Mouse (Mus musculus): ENCODE results near the gene Ctnna2. TPM values are rescaled to one million over a fixed set of nuclear protein-coding genes. Genes with fewer than 3 reads are reported as not detected.

Gene Ctnna2
- total RNA-seq, 1 experiment, result 0.22 TPM

GRCm38 (mm10) chr6:77446861-77447260 is 532.6 kb downstream of the Ctnna2 start:
- in situ Hi-C loops (cut with MboI; ENCODE audit: low sequenced_read_pairs in 2 of 2, unreplicated experiment in 2 of 2), result no loop called here
- Histone ChIP-seq H3K4me3 (ENCODE audit: insufficient read depth in 1 of 2, low read depth in 1 of 2, low read length in 2 of 2, poor library complexity in 1 of 2, severe bottlenecking in 1 of 2) (no peak overlapping the region), H3K27ac (ENCODE audit: insufficient read depth, low read depth, low read length, poor library complexity, severe bottlenecking) (no peak overlapping the region), H3K36me3 (ENCODE audit: control insufficient read depth, insufficient read depth, low read length, poor library complexity, severe bottlenecking) (no peaks in the 10 kb centered on the region), H3K9ac (ENCODE audit: insufficient read depth, low read depth, low read length, poor library complexity, severe bottlenecking) (no peak overlapping the region), H3K4me1 (ENCODE audit: control insufficient read depth in 2 of 2, insufficient read depth in 2 of 2, low read length in 2 of 2, poor library complexity in 1 of 2) (no peaks in the 10 kb centered on the region), H3K9me3 (ENCODE audit: control insufficient read depth, insufficient read depth, low read depth, low read length) (no peaks in the 10 kb centered on the region)
- no peak for DNase-seq (ENCODE audit: low read depth, low spot score)
- TF ChIP-seq HCFC1 (IDR thresholded peaks at IDR 0.05; ENCODE audit: borderline replicate concordance, insufficient read depth, low read length) (no peak), CHD2 (IDR thresholded peaks at IDR 0.05; ENCODE audit: low read depth, low read length) (no peak), ZNF384 (IDR thresholded peaks at IDR 0.05; ENCODE audit: low read depth, low read length) (no peak), ZC3H11A (IDR thresholded peaks at IDR 0.05; ENCODE audit: borderline replicate concordance, low read depth, low read length) (no peak), MAFK (IDR thresholded peaks at IDR 0.05; ENCODE audit: insufficient read depth, low read depth, low read length) (no peak)

- no peak for DNase-seq (ENCODE audit: low read depth, low spot score)
- in situ Hi-C loops (cut with MboI; ENCODE audit: low sequenced_read_pairs in 2 of 2, unreplicated experiment in 2 of 2), result no loop called here
- H3K4me3 ChIP-seq (ENCODE audit: insufficient read depth in 1 of 2, low read depth in 1 of 2, low read length in 2 of 2, poor library complexity in 1 of 2, severe bottlenecking in 1 of 2), result no peak overlapping the region
- H3K27ac ChIP-seq (ENCODE audit: insufficient read depth, low read depth, low read length, poor library complexity, severe bottlenecking), result no peak overlapping the region
- no peaks in the 10 kb centered on the region for H3K36me3 ChIP-seq (ENCODE audit: control insufficient read depth, insufficient read depth, low read length, poor library complexity, severe bottlenecking)
- no peaks in the 10 kb centered on the region for H3K9me3 ChIP-seq (ENCODE audit: control insufficient read depth, insufficient read depth, low read depth, low read length)
- no peaks in the 10 kb centered on the region for H3K4me1 ChIP-seq (ENCODE audit: control insufficient read depth in 2 of 2, insufficient read depth in 2 of 2, low read length in 2 of 2, poor library complexity in 1 of 2)
- no peak for TF ChIP-seq MAFK (IDR thresholded peaks at IDR 0.05; ENCODE audit: insufficient read depth, low read depth, low read length)
- TF ChIP-seq ZNF384 (IDR thresholded peaks at IDR 0.05; ENCODE audit: low read depth, low read length), result no peak
- TF ChIP-seq CHD2 (IDR thresholded peaks at IDR 0.05; ENCODE audit: low read depth, low read length), result no peak
- no peak for TF ChIP-seq ZC3H11A (IDR thresholded peaks at IDR 0.05; ENCODE audit: borderline replicate concordance, low read depth, low read length)
- TF ChIP-seq HCFC1 (IDR thresholded peaks at IDR 0.05; ENCODE audit: borderline replicate concordance, insufficient read depth, low read length), result no peak
- H3K9ac ChIP-seq (ENCODE audit: insufficient read depth, low read depth, low read length, poor library complexity, severe bottlenecking), result no peak overlapping the region
These were observed 535.6 kb downstream of the Ctnna2 start for GRCm38 (mm10) chr6:77443906-77444305.

- TF ChIP-seq ZNF384 (IDR thresholded peaks at IDR 0.05; ENCODE audit: low read depth, low read length), result no peak
- no peak for TF ChIP-seq ZC3H11A (IDR thresholded peaks at IDR 0.05; ENCODE audit: borderline replicate concordance, low read depth, low read length)
- no peak for TF ChIP-seq HCFC1 (IDR thresholded peaks at IDR 0.05; ENCODE audit: borderline replicate concordance, insufficient read depth, low read length)
- TF ChIP-seq MAFK (IDR thresholded peaks at IDR 0.05; ENCODE audit: insufficient read depth, low read depth, low read length), result no peak
- TF ChIP-seq CHD2 (IDR thresholded peaks at IDR 0.05; ENCODE audit: low read depth, low read length), result no peak
- Histone ChIP-seq H3K4me3 (ENCODE audit: insufficient read depth in 1 of 2, low read depth in 1 of 2, low read length in 2 of 2, poor library complexity in 1 of 2, severe bottlenecking in 1 of 2) (no peak overlapping the region), H3K9me3 (ENCODE audit: control insufficient read depth, insufficient read depth, low read depth, low read length) (no peaks in the 10 kb centered on the region), H3K4me1 (ENCODE audit: control insufficient read depth in 2 of 2, insufficient read depth in 2 of 2, low read length in 2 of 2, poor library complexity in 1 of 2) (no peaks in the 10 kb centered on the region), H3K36me3 (ENCODE audit: control insufficient read depth, insufficient read depth, low read length, poor library complexity, severe bottlenecking) (no peaks in the 10 kb centered on the region), H3K9ac (ENCODE audit: insufficient read depth, low read depth, low read length, poor library complexity, severe bottlenecking) (no peak overlapping the region), H3K27ac (ENCODE audit: insufficient read depth, low read depth, low read length, poor library complexity, severe bottlenecking) (no peak overlapping the region)
- no peak for DNase-seq (ENCODE audit: low read depth, low spot score)
- in situ Hi-C loops (cut with MboI; ENCODE audit: low sequenced_read_pairs in 2 of 2, unreplicated experiment in 2 of 2), result no loop called here
These were observed 538.4 kb downstream of the Ctnna2 start for GRCm38 (mm10) chr6:77441051-77441450.

GRCm38 (mm10) chr6:77430381-77430780 is 549.1 kb downstream of the Ctnna2 start:
- no peaks in the 10 kb centered on the region for H3K9me3 ChIP-seq (ENCODE audit: control insufficient read depth, insufficient read depth, low read depth, low read length)
- no peak for TF ChIP-seq HCFC1 (IDR thresholded peaks at IDR 0.05; ENCODE audit: borderline replicate concordance, insufficient read depth, low read length)
- no peak for TF ChIP-seq CHD2 (IDR thresholded peaks at IDR 0.05; ENCODE audit: low read depth, low read length)
- TF ChIP-seq ZNF384 (IDR thresholded peaks at IDR 0.05; ENCODE audit: low read depth, low read length), result no peak
- TF ChIP-seq ZC3H11A (IDR thresholded peaks at IDR 0.05; ENCODE audit: borderline replicate concordance, low read depth, low read length), result no peak
- no peak for TF ChIP-seq MAFK (IDR thresholded peaks at IDR 0.05; ENCODE audit: insufficient read depth, low read depth, low read length)
- no peaks in the 10 kb centered on the region for H3K4me1 ChIP-seq (ENCODE audit: control insufficient read depth in 2 of 2, insufficient read depth in 2 of 2, low read length in 2 of 2, poor library complexity in 1 of 2)
- H3K9ac ChIP-seq (ENCODE audit: insufficient read depth, low read depth, low read length, poor library complexity, severe bottlenecking), result no peak overlapping the region
- in situ Hi-C loops (cut with MboI; ENCODE audit: low sequenced_read_pairs in 2 of 2, unreplicated experiment in 2 of 2), result no loop called here
- no peak overlapping the region for H3K27ac ChIP-seq (ENCODE audit: insufficient read depth, low read depth, low read length, poor library complexity, severe bottlenecking)
- no peak for DNase-seq (ENCODE audit: low read depth, low spot score)
- H3K36me3 ChIP-seq (ENCODE audit: control insufficient read depth, insufficient read depth, low read length, poor library complexity, severe bottlenecking), result no peaks in the 10 kb centered on the region
- no peak overlapping the region for H3K4me3 ChIP-seq (ENCODE audit: insufficient read depth in 1 of 2, low read depth in 1 of 2, low read length in 2 of 2, poor library complexity in 1 of 2, severe bottlenecking in 1 of 2)

- Histone ChIP-seq H3K9ac (ENCODE audit: insufficient read depth, low read depth, low read length, poor library complexity, severe bottlenecking) (no peak overlapping the region), H3K4me3 (ENCODE audit: insufficient read depth in 1 of 2, low read depth in 1 of 2, low read length in 2 of 2, poor library complexity in 1 of 2, severe bottlenecking in 1 of 2) (no peak overlapping the region), H3K36me3 (ENCODE audit: control insufficient read depth, insufficient read depth, low read length, poor library complexity, severe bottlenecking) (no peaks in the 10 kb centered on the region), H3K27ac (ENCODE audit: insufficient read depth, low read depth, low read length, poor library complexity, severe bottlenecking) (no peak overlapping the region), H3K9me3 (ENCODE audit: control insufficient read depth, insufficient read depth, low read depth, low read length) (no peaks in the 10 kb centered on the region), H3K4me1 (ENCODE audit: control insufficient read depth in 2 of 2, insufficient read depth in 2 of 2, low read length in 2 of 2, poor library complexity in 1 of 2) (no peaks in the 10 kb centered on the region)
- no peak for DNase-seq (ENCODE audit: low read depth, low spot score)
- in situ Hi-C loops (cut with MboI; ENCODE audit: low sequenced_read_pairs in 2 of 2, unreplicated experiment in 2 of 2), result no loop called here
- TF ChIP-seq ZC3H11A (IDR thresholded peaks at IDR 0.05; ENCODE audit: borderline replicate concordance, low read depth, low read length), result no peak
- TF ChIP-seq CHD2 (IDR thresholded peaks at IDR 0.05; ENCODE audit: low read depth, low read length), result no peak
- no peak for TF ChIP-seq ZNF384 (IDR thresholded peaks at IDR 0.05; ENCODE audit: low read depth, low read length)
- TF ChIP-seq HCFC1 (IDR thresholded peaks at IDR 0.05; ENCODE audit: borderline replicate concordance, insufficient read depth, low read length), result no peak
- TF ChIP-seq MAFK (IDR thresholded peaks at IDR 0.05; ENCODE audit: insufficient read depth, low read depth, low read length), result no peak
These were observed 553.8 kb downstream of the Ctnna2 start for GRCm38 (mm10) chr6:77425746-77426145.

Measured in ES-E14 (cell line).